Mouse (Mus musculus): Measurements from ENCODE around the gene Pola2. TPM values are rescaled to one million over a fixed set of nuclear protein-coding genes. Genes with fewer than 3 reads are reported as not detected.

The Pola2 gene
- polyA plus RNA-seq, 1 experiment from 2014 or later = 89.3 TPM

- no peak overlapping the region for H3K4me2 ChIP-seq
- TF ChIP-seq CTCF (IDR thresholded peaks at IDR 0.05; ENCODE audit: low read depth) = no peak
- 89% methylated on average over 11 of the region's 11 CpGs for WGBS
- DNase-seq (no peak), ATAC-seq (ENCODE audit: insufficient read depth) (no peak)
- H3K27ac ChIP-seq (ENCODE audit: low read depth) = no peak overlapping the region
- peaks cover 89% of the 10 kb centered on the region for H3K36me3 ChIP-seq (ENCODE audit: insufficient read depth)
- no peaks in the 10 kb centered on the region for H3K9me3 ChIP-seq (ENCODE audit: low read depth, low read length)
- no peak overlapping the region for H3K9ac ChIP-seq
- peaks cover 9% of the 10 kb centered on the region for H3K4me1 ChIP-seq (ENCODE audit: insufficient read depth)
- no peaks in the 10 kb centered on the region for H3K27me3 ChIP-seq (ENCODE audit: insufficient read depth, low read length)
- H3K4me3 ChIP-seq (ENCODE audit: low read depth, low read length) = no peak overlapping the region
Measured at GRCm38 (mm10) chr19:5950218-5950617, 13.8 kb downstream of the Pola2 start.

- Histone ChIP-seq H3K4me3 (ENCODE audit: low read depth, low read length) (no peak overlapping the region), H3K27me3 (ENCODE audit: insufficient read depth, low read length) (no peaks in the 10 kb centered on the region), H3K9ac (peak overlapping the region; percentile 5), H3K36me3 (ENCODE audit: insufficient read depth) (peaks cover 77% of the 10 kb centered on the region), H3K4me2 (no peak overlapping the region), H3K4me1 (ENCODE audit: insufficient read depth) (peaks cover 21% of the 10 kb centered on the region), H3K9me3 (ENCODE audit: low read depth, low read length) (no peaks in the 10 kb centered on the region), H3K27ac (ENCODE audit: low read depth) (peak overlapping the region; percentile 79)
- DNase-seq (peak; percentile 55), ATAC-seq (ENCODE audit: insufficient read depth) (peak; percentile 12; the same call in 1 of the 2 replicates)
- WGBS = 38% methylated on average over 8 of the region's 8 CpGs
- TF ChIP-seq CTCF (IDR thresholded peaks at IDR 0.05; ENCODE audit: low read depth) = no peak
Measured at GRCm38 (mm10) chr19:5945891-5946290, 18.1 kb downstream of the Pola2 start.

- peak; percentile 87 for DNase-seq
- Histone ChIP-seq H3K27ac (ENCODE audit: low read depth) (peak overlapping the region; percentile 79; the same call in 1 of the 2 replicates), H3K4me3 (ENCODE audit: low read depth, low read length) (no peak overlapping the region), H3K4me2 (peak overlapping the region; percentile 10; the same call in 1 of the 2 replicates), H3K27me3 (ENCODE audit: insufficient read depth, low read length) (no peaks in the 10 kb centered on the region), H3K4me1 (ENCODE audit: insufficient read depth) (peaks cover 21% of the 10 kb centered on the region), H3K36me3 (ENCODE audit: insufficient read depth) (peaks cover 74% of the 10 kb centered on the region), H3K9me3 (ENCODE audit: low read depth, low read length) (no peaks in the 10 kb centered on the region), H3K9ac (no peak overlapping the region)
- TF ChIP-seq CTCF (IDR thresholded peaks at IDR 0.05; ENCODE audit: low read depth) = no peak
- ATAC-seq (ENCODE audit: insufficient read depth) = peak; percentile 86
- 43% methylated on average over 7 of the region's 7 CpGs for WGBS
Measured at GRCm38 (mm10) chr19:5945027-5945426, 19.0 kb downstream of the Pola2 start.

GRCm38 (mm10) chr19:5944145-5944544 lies 19.9 kb downstream of the Pola2 start:
- Histone ChIP-seq H3K4me1 (ENCODE audit: insufficient read depth) (peaks cover 21% of the 10 kb centered on the region), H3K9me3 (ENCODE audit: low read depth, low read length) (no peaks in the 10 kb centered on the region), H3K4me3 (ENCODE audit: low read depth, low read length) (no peak overlapping the region), H3K27ac (ENCODE audit: low read depth) (peak overlapping the region; percentile 70; the same call in 1 of the 2 replicates), H3K36me3 (ENCODE audit: insufficient read depth) (peaks cover 75% of the 10 kb centered on the region), H3K9ac (no peak overlapping the region), H3K4me2 (no peak overlapping the region), H3K27me3 (ENCODE audit: insufficient read depth, low read length) (no peaks in the 10 kb centered on the region)
- TF ChIP-seq CTCF (IDR thresholded peaks at IDR 0.05; ENCODE audit: low read depth) = no peak
- WGBS = 47% methylated on average over 8 of the region's 8 CpGs
- DNase-seq = no peak
- no peak for ATAC-seq (ENCODE audit: insufficient read depth)

GRCm38 (mm10) chr19:5943404-5943803 lies 20.6 kb downstream of the Pola2 start:
- no peak overlapping the region for H3K9ac ChIP-seq
- TF ChIP-seq CTCF (IDR thresholded peaks at IDR 0.05; ENCODE audit: low read depth) = no peak
- peaks cover 68% of the 10 kb centered on the region for H3K36me3 ChIP-seq (ENCODE audit: insufficient read depth)
- H3K4me3 ChIP-seq (ENCODE audit: low read depth, low read length) = no peak overlapping the region
- ATAC-seq (ENCODE audit: insufficient read depth) (no peak), DNase-seq (no peak)
- 93% methylated on average over 15 of the region's 15 CpGs for WGBS
- H3K4me2 ChIP-seq = no peak overlapping the region
- H3K9me3 ChIP-seq (ENCODE audit: low read depth, low read length) = no peaks in the 10 kb centered on the region
- peaks cover 21% of the 10 kb centered on the region for H3K4me1 ChIP-seq (ENCODE audit: insufficient read depth)
- no peak overlapping the region for H3K27ac ChIP-seq (ENCODE audit: low read depth)
- H3K27me3 ChIP-seq (ENCODE audit: insufficient read depth, low read length) = no peaks in the 10 kb centered on the region

GRCm38 (mm10) chr19:5942581-5942980 lies 21.4 kb downstream of the Pola2 start:
- ATAC-seq (ENCODE audit: insufficient read depth) (no peak), DNase-seq (no peak)
- Histone ChIP-seq H3K9ac (no peak overlapping the region), H3K27ac (ENCODE audit: low read depth) (no peak overlapping the region), H3K36me3 (ENCODE audit: insufficient read depth) (peaks cover 60% of the 10 kb centered on the region), H3K9me3 (ENCODE audit: low read depth, low read length) (no peaks in the 10 kb centered on the region), H3K4me2 (no peak overlapping the region), H3K4me1 (ENCODE audit: insufficient read depth) (peaks cover 29% of the 10 kb centered on the region), H3K27me3 (ENCODE audit: insufficient read depth, low read length) (no peaks in the 10 kb centered on the region), H3K4me3 (ENCODE audit: low read depth, low read length) (no peak overlapping the region)
- no peak for TF ChIP-seq CTCF (IDR thresholded peaks at IDR 0.05; ENCODE audit: low read depth)
- 82% methylated on average over 7 of the region's 7 CpGs for WGBS

GRCm38 (mm10) chr19:5940656-5941055 lies 23.3 kb downstream of the Pola2 start:
- DNase-seq = no peak
- no peak overlapping the region for H3K4me3 ChIP-seq (ENCODE audit: low read depth, low read length)
- no peak overlapping the region for H3K9ac ChIP-seq
- TF ChIP-seq CTCF (IDR thresholded peaks at IDR 0.05; ENCODE audit: low read depth) = no peak
- no peak for ATAC-seq (ENCODE audit: insufficient read depth)
- peaks cover 46% of the 10 kb centered on the region for H3K36me3 ChIP-seq (ENCODE audit: insufficient read depth)
- no peak overlapping the region for H3K4me2 ChIP-seq
- H3K9me3 ChIP-seq (ENCODE audit: low read depth, low read length) = no peaks in the 10 kb centered on the region
- H3K4me1 ChIP-seq (ENCODE audit: insufficient read depth) = peaks cover 35% of the 10 kb centered on the region
- 91% methylated on average over 10 of the region's 10 CpGs for WGBS
- H3K27me3 ChIP-seq (ENCODE audit: insufficient read depth, low read length) = no peaks in the 10 kb centered on the region
- peak overlapping the region; percentile 44; the same call in 1 of the 2 replicates for H3K27ac ChIP-seq (ENCODE audit: low read depth)
